Mouse (Mus musculus) E14TG2a.4 (cell line): Measurements from ENCODE around the gene Cox10.

ENCODE experiments used
- CTCF ChIP-seq: conservative IDR thresholded peaks from 2 replicates; pipeline ENCODE4 v1.5.1; 2014; ENCODE audit warnings: low read length
- NANOG ChIP-seq: IDR thresholded peaks from 2 replicates; pipeline ENCODE4 v1.6.1; 2014; ENCODE audit warnings: borderline replicate concordance, low read length, mixed read lengths
- POU5F1 ChIP-seq: IDR thresholded peaks from 2 replicates; pipeline ENCODE4 v1.6.1; 2014; ENCODE audit warnings: low read length, borderline replicate concordance

DNA sequence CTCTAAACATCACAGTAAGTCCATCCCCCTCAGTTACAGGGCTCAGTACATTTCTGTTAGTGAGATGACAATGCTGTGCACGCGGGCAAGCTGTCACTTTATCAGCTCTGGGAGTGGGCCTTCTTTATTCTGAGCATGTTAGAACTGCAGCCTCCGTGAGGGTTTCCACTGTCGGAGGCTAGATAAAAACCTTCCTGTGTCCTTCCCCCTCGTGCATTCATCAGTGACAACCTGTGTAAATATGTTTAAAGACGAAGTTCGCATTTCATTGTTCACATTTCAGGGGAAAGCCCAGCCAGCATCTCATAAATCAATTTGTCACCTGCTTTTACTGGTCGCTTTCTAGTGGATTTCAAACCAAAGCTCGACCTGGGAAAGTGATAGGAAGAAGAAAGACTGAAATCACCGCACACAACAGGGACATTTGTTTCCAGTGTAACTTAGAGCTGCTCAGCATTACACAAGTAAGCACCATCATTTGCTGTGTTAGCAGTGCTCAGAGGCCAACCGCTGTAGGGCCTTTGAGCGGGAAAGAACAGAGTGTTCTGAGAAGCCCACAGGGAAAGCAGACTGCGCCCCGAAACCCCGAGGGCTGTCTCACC is 55.8 kb downstream of the Cox10 start:
- TF ChIP-seq NANOG (no peak), CTCF (no peak), POU5F1 (no peak)
